Mouse (Mus musculus) bone marrow, adult 2 months (tissue): ENCODE data around the gene Tubd1.

ENCODE experiments used
- CTCF ChIP-seq: fragments of 200-500 bp; IDR thresholded peaks from 2 replicates; pipeline ENCODE4 v1.5.1; 2011; ENCODE audit warnings: low read length, control low read depth; ENCODE audit not compliant: control insufficient read depth, insufficient read depth
- POLR2A ChIP-seq: fragments of 200-500 bp; IDR thresholded peaks from 2 replicates; pipeline ENCODE4 v1.6.1; 2011; ENCODE audit warnings: low read depth, mild to moderate bottlenecking, control low read depth, low read length, borderline replicate concordance; ENCODE audit not compliant: control insufficient read depth

DNA sequence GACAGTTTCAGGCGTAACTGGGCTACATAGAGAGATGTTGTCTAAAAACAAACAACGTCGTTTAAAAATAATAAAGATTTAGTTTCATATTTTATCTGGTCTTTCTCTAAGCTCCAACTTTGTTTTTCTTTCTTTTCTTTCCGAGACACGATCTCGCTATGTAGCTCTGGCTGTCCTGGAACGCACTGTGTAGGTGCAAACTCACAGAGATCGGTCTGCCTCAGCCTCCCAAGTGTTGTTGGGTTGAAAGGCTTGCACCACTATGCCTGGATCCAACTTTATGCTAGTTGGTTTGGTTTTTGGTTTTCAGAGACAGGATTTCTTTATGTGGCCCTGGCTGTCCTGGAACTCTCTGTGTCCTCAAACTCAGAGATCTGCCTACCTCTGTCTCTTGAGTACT, 765 bp downstream of the Tubd1 start:
- TF ChIP-seq CTCF = no peak
- no peak for TF ChIP-seq POLR2A
